Mouse (Mus musculus) midbrain, embryonic 16.5 days (tissue): ENCODE results near the gene Rap2b. TPM values are rescaled to one million over a fixed set of nuclear protein-coding genes. Genes with fewer than 3 reads are reported as not detected.

Experiments used
- ATAC-seq: fragments of 200-750 bp; cut with Nextera tagmentation; 2 replicates; pipeline ENCODE4 v1.8.0; 2017; ENCODE audit warnings: moderate TSS enrichment
- H3K27ac ChIP-seq: fragments of 300-500 bp; sonication (generic); 2 replicates; pipeline ENCODE4 v1.5.1; 2014; ENCODE audit warnings: mild to moderate bottlenecking, low read length, mixed read lengths
- H3K27me3 ChIP-seq: fragments of 300-500 bp; sonication (generic); 2 replicates; pipeline ENCODE4 v1.6.1; 2014; ENCODE audit warnings: low read depth, low read length, mixed read lengths; ENCODE audit not compliant: control insufficient read depth, insufficient read depth
- H3K36me3 ChIP-seq: fragments of 300-500 bp; sonication (generic); 2 replicates; pipeline ENCODE4 v1.6.1; 2014; ENCODE audit warnings: mild to moderate bottlenecking, low read length, moderate library complexity, mixed read lengths; ENCODE audit not compliant: control insufficient read depth, insufficient read depth
- H3K4me1 ChIP-seq: fragments of 300-500 bp; sonication (generic); 2 replicates; pipeline ENCODE4 v1.6.1; 2014; ENCODE audit warnings: mild to moderate bottlenecking, low read length, mixed read lengths; ENCODE audit not compliant: control insufficient read depth, insufficient read depth
- H3K4me2 ChIP-seq: fragments of 300-500 bp; sonication (generic); 2 replicates; pipeline ENCODE4 v1.6.1; 2014; ENCODE audit warnings: mild to moderate bottlenecking, low read length, mixed read lengths
- H3K4me3 ChIP-seq: fragments of 300-500 bp; sonication (generic); 2 replicates; pipeline ENCODE4 v1.5.1; 2014; ENCODE audit warnings: low read depth, mild to moderate bottlenecking, low read length, moderate library complexity, mixed read lengths
- H3K9ac ChIP-seq: fragments of 300-500 bp; sonication (generic); 2 replicates; pipeline ENCODE4 v1.6.1; 2014; ENCODE audit warnings: low read depth, low read length, mixed read lengths
- H3K9me3 ChIP-seq: fragments of 300-500 bp; sonication (generic); replicated peaks from 2 replicates; pipeline ENCODE4 v1.6.1; 2014; ENCODE audit warnings: mild to moderate bottlenecking, low read length, mixed read lengths; ENCODE audit not compliant: control insufficient read depth, poor library complexity, severe bottlenecking
- WGBS: fragments of 180-500 bp; shearing (Covaris S2); extraction: QIAGEN DNeasy Blood & Tissue Kit; methylation state at CpG from one replicate; pipeline ENCODE4 v1.1.7; 2014; 5-methylcytosine and 5-hydroxymethylcytosine counted together
- polyA plus RNA-seq: library from polyadenylated mRNA; unstranded; fragments of >200 nt; fragmentation: Nextera tagmentation; extraction: Ambion mirVana; gene quantifications from 2 replicates; pipeline ENCODE4 v1.2.1, GENCODE M21; 2015

The Rap2b gene
- polyA plus RNA-seq, 1 experiment from 2014 or later, result 11.6 TPM

- Histone ChIP-seq H3K36me3 (no peaks in the 10 kb centered on the region), H3K4me3 (no peak overlapping the region), H3K9me3 (no peaks in the 10 kb centered on the region), H3K27ac (no peak overlapping the region), H3K4me1 (no peaks in the 10 kb centered on the region), H3K27me3 (no peaks in the 10 kb centered on the region), H3K4me2 (no peak overlapping the region), H3K9ac (no peak overlapping the region)
- ATAC-seq, result peak; percentile 70; the same call in 1 of the 2 replicates
- 12% methylated on average over 2 of the region's 2 CpGs for WGBS
Observed at GRCm38 (mm10) chr3:61396728-61397127, 35.3 kb downstream of the Rap2b start.

DNA sequence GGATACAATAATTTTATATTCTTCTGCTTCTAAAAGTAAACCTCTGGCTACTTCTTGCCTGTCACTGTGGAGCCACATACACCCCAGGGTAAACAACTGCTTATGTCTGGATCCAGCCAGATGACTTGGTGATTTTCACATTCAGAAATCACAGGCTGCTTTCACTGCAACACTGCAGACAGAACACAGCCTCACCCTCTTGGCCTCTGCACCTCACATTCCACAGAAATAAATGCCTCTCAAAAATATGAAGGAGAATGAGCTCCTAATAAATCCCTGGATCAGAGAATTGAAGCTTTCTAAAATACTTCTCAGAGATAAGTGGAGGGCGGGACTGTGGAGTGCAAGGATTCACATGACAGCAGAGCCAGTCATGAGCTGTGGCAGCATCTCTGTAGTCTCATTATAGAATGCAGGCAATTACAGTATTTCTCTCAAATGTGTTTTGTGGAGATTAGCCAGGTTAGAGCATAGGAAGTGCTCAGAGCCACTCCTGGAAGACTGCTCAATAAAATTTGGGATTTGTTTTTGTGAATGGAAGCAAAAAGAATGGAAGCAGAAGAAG, 39.5 kb downstream of the Rap2b start:
- WGBS, result 56% methylated on average over 1 of the region's 1 CpGs
- Histone ChIP-seq H3K9ac (no peak overlapping the region), H3K9me3 (no peaks in the 10 kb centered on the region), H3K27ac (no peak overlapping the region), H3K4me2 (no peak overlapping the region), H3K36me3 (no peaks in the 10 kb centered on the region), H3K4me1 (no peaks in the 10 kb centered on the region), H3K4me3 (no peak overlapping the region), H3K27me3 (no peaks in the 10 kb centered on the region)
- ATAC-seq, result peak; percentile 70

DNA sequence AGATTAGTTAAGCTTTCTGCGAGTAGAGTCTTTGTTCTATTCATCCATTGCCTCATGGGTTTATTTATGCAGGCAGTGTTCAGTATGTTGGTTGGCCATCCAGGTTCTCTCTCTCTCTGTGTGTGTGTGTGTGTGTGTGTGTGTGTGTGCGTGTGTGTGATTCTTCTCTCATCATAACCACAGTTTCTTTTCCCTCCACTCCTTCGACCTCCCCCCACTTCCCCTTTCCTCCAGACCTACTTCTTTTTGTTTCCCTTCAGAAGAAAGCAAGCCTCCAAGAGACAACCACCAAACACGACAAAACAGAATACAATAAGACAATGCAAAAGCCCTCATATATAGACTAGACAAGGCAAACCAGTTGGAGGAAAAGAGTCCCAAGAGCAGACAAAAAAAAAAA, 45.5 kb downstream of the Rap2b start:
- Histone ChIP-seq H3K27me3 (no peaks in the 10 kb centered on the region), H3K9ac (no peak overlapping the region), H3K4me2 (no peak overlapping the region), H3K27ac (no peak overlapping the region), H3K9me3 (no peaks in the 10 kb centered on the region), H3K4me1 (no peaks in the 10 kb centered on the region), H3K36me3 (no peaks in the 10 kb centered on the region), H3K4me3 (no peak overlapping the region)
- WGBS, result 81% methylated on average over 4 of the region's 4 CpGs
- ATAC-seq, result no peak

GRCm38 (mm10) chr3:61409683-61410082, 48.2 kb downstream of the Rap2b start:
- no peak overlapping the region for H3K4me2 ChIP-seq
- WGBS, result 91% methylated on average over 6 of the region's 6 CpGs
- no peaks in the 10 kb centered on the region for H3K36me3 ChIP-seq
- no peaks in the 10 kb centered on the region for H3K9me3 ChIP-seq
- H3K9ac ChIP-seq, result no peak overlapping the region
- H3K4me3 ChIP-seq, result no peak overlapping the region
- H3K4me1 ChIP-seq, result no peaks in the 10 kb centered on the region
- ATAC-seq, result no peak
- H3K27me3 ChIP-seq, result no peaks in the 10 kb centered on the region
- H3K27ac ChIP-seq, result no peak overlapping the region

GRCm38 (mm10) chr3:61415883-61416282, 54.4 kb downstream of the Rap2b start:
- ATAC-seq, result no peak
- Histone ChIP-seq H3K4me2 (no peak overlapping the region), H3K27me3 (no peaks in the 10 kb centered on the region), H3K9ac (no peak overlapping the region), H3K27ac (no peak overlapping the region), H3K4me1 (no peaks in the 10 kb centered on the region), H3K36me3 (no peaks in the 10 kb centered on the region), H3K4me3 (no peak overlapping the region), H3K9me3 (no peaks in the 10 kb centered on the region)
- WGBS, result 45% methylated on average over 1 of the region's 1 CpGs

Other genes starting within 250 kb of the Rap2b start
- not detected in 2 replicates for gene B430305J03Rik, start 4.3 kb downstream of the Rap2b start, polyA plus RNA-seq